Mouse (Mus musculus): ENCODE measurements around the gene AI467606. TPM values are rescaled to one million over a fixed set of nuclear protein-coding genes. Genes with fewer than 3 reads are reported as not detected.

AI467606 gene
- total RNA-seq, 2 experiments from 2014 or later = 1.1 to 1.3 TPM

DNA sequence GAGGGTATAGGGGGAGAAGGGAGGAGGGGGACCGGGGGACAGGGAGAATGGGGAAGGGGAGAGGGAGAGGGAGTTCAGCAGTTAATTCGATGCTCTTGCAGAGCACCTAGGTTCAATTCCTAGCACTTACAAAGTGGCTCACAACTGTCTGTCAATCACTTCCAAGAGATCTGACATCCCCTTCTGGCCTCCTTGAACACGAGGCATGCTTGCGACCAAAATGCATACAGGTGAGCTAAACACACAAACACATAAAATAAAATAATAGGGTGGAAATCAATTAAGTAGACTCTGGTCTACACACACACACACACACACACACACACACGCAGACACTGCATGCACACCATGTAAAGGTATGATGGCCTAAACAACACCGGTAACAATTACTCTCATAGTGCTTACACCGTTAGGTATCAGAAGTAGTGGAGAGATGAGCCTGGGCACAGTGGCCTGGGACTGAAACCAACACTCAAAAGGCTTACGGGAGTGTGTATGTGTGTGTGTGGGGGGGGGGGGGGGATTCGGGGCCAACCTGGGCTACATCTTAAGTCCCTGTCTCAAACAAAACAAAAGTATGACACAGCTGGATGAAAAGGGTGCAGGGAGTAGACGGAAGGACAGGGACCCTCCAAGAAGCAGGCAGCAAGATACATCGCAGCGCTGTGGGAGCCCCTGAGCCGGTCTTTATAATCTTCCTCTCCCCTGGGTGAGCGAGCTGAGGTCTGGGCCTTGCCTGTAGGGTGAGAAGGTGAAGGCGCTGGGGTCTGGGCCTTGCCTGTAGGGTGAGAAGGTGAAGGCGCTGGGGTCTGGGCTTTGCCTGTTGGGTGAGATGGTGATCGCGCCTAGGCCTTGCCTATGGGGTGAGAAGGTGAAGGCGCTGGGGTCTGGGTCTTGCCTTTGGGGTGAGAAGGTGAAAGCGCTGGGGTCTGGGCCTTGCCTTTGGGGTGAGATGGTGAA, 725 bp upstream of the AI467606 start:
- intact Hi-C loops (cut with DNase I) = no loop called here
- no peak for DNase-seq (ENCODE audit: low spot score in 2 of 2)

GRCm38 (mm10) chr7:127093914-127094313, 2.8 kb downstream of the AI467606 start:
- intact Hi-C loops (cut with DNase I) = no loop called here

DNA sequence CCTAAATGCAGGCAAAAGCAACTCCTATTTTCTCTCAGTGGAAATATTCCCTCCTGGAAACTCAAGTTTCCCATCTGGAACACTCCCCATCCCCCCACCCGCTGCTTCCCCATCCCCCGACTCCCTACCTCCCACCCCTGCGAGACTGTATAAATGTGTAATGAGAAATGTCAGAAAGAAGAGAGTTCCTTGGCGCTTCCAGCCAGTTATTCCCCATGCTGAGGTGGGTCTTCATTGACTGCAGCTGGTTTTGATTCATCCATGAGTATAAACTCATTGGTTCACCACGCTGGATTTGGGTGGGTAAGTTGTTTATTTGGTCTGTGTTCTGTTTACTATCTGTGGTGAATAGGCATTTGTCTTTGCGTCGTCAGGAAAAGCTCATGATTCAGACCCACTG, 5.3 kb downstream of the AI467606 start:
- no peak for DNase-seq (ENCODE audit: low spot score in 2 of 2)
- intact Hi-C loops (cut with DNase I) = no loop called here

More at GRCm38 (mm10) chr7:127093914-127094313, 2.8 kb downstream of the AI467606 start:
- no peak for DNase-seq (ENCODE audit: low spot score in 2 of 2)

DNA sequence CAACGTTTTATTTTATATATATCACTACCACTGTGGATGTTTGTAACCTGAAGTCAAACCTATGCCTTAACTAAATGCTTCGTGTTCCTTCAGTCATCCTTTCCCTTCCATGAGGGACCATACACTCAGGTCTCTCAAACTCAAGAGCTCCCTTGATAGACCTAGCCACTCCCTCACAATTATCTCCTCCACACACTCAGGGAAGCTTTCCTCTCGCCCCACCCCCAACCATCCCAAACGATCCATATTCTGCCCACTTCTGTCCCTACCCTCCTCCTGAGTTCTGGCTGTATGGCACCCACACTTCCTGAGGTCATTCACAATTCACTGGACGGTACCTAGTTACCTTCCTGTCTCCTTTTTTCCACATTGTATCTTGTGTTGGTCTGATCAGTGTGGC, 7.4 kb downstream of the AI467606 start:
- intact Hi-C loops (cut with DNase I) = loop anchor here (2.0 kb wide), 1 partner anchor 40 kb away; no protein-coding TSS in a partner anchor
- DNase-seq (ENCODE audit: low spot score in 2 of 2) = no peak

GRCm38 (mm10) chr7:127098950-127099349, 7.8 kb downstream of the AI467606 start:
- no peak for DNase-seq (ENCODE audit: low spot score in 2 of 2)
- intact Hi-C loops (cut with DNase I) = loop anchor here (2.0 kb wide), 1 partner anchor 40 kb away; no protein-coding TSS in a partner anchor

DNA sequence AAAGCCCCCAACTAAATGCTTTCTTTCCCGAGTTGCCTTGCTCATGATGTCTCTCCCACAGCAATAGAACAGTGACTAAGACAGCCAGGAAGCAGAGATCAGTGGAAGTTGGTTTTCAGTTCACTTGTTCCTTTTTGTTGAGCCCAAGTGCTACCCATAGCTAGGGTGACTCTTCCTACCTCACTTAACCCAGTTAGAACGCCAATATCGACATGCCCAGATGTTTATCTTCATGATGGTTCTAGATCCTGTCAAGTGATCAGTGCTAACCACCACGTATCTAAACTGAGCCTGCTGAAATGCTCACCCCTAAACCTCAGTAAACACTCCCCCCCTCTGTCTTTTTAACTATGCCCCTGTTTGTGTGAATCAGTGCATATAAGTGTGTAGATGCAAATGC, 8.4 kb downstream of the AI467606 start:
- intact Hi-C loops (cut with DNase I) = loop anchor here (2.0 kb wide), 1 partner anchor 41 kb away; no protein-coding TSS in a partner anchor
- no peak for DNase-seq (ENCODE audit: low spot score in 2 of 2)

DNA sequence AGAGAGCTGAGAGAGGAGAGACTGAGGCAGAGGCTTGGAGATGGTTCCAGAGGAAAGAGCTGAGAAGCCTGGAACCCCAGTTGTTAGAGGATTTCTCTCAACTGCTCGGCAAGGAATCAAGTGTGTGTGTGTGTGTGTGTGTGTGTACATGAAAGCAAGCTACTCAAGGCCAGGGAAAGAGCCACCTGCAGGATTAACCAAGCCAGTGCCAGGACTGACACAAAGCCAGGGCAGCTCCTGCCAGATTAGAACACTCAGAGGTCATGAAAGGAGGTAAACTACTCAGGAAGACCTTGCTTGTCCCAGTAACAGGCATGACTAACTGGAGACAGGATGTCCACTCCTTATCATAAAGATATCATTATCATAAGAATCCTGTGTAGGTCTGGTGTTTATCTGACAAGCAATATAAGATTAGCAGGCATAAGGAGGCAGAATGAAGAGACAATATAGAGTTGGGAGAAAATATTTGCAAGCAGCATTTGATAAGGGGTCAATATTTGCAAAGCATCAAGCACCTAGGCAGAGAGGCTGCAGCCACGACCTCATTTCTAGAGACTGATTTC, 10.4 kb downstream of the AI467606 start:
- intact Hi-C loops (cut with DNase I) = loop anchor here (5.0 kb wide), 2 partner anchors 74 to 124 kb away; partner anchors contain the start of genes Cdipt, Cdiptos and Maz
- DNase-seq (ENCODE audit: low spot score in 2 of 2) = no peak

- DNase-seq (ENCODE audit: low spot score in 2 of 2) = no peak
- intact Hi-C loops (cut with DNase I) = loop anchor here (5.0 kb wide), 2 partner anchors 75 to 125 kb away; partner anchors contain the start of genes Cdipt, Cdiptos and Maz
Measured at GRCm38 (mm10) chr7:127102148-127102547, 11.0 kb downstream of the AI467606 start.

DNA sequence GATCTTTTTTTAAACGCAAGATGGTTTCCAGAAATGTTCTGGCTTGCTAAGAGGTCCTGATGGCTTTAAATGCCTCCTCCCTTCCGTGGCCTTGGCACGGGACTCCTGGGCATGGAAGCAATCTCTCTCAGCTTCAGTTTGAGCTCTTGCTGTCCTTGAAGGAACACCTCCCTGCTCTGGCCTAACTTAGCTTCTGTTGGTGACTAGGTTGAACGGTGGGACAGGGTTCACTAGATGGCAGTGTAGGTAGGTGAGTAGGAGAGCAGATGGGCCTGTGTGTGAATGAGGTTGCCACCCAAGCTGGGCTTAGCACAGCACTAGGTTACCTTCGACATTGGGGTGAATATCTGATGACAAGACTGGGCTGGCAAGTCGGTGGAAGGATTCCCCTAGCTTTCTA, 12.8 kb downstream of the AI467606 start:
- intact Hi-C loops (cut with DNase I) = loop anchor here (5.0 kb wide), 2 partner anchors 77 to 127 kb away; partner anchors contain the start of genes Cdipt, Cdiptos and Maz
- DNase-seq (ENCODE audit: low spot score in 2 of 2) = no peak

GRCm38 (mm10) chr7:127104560-127105332, 13.6 kb downstream of the AI467606 start:
- DNase-seq (ENCODE audit: low spot score in 2 of 2) = peak; percentile 47 to 74
- intact Hi-C loops (cut with DNase I) = loop anchor here (5.0 kb wide), 2 partner anchors 77 to 127 kb away; partner anchors contain the start of genes Cdipt, Cdiptos and Maz

DNA sequence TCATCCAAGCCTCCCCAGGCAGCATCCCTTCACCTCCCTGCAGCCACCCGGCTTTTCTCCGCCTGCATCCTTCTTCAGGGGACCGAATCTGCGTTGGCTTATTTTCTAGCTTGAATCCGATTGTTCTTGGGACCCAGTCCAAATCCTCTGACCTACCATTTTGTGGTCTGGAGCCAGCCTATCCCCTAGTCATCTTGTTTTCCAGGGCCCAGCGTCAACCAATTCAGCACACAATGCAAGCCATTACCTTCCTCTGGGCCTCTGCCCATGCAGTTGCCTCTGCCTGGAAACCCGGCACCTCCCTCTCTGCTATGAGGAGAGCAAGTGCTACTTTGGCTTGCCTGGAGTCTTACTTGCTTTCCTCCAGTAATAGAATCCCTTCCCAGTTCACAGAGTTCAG, 14.4 kb downstream of the AI467606 start:
- intact Hi-C loops (cut with DNase I) = no loop called here
- DNase-seq (ENCODE audit: low spot score in 2 of 2) = no peak

DNA sequence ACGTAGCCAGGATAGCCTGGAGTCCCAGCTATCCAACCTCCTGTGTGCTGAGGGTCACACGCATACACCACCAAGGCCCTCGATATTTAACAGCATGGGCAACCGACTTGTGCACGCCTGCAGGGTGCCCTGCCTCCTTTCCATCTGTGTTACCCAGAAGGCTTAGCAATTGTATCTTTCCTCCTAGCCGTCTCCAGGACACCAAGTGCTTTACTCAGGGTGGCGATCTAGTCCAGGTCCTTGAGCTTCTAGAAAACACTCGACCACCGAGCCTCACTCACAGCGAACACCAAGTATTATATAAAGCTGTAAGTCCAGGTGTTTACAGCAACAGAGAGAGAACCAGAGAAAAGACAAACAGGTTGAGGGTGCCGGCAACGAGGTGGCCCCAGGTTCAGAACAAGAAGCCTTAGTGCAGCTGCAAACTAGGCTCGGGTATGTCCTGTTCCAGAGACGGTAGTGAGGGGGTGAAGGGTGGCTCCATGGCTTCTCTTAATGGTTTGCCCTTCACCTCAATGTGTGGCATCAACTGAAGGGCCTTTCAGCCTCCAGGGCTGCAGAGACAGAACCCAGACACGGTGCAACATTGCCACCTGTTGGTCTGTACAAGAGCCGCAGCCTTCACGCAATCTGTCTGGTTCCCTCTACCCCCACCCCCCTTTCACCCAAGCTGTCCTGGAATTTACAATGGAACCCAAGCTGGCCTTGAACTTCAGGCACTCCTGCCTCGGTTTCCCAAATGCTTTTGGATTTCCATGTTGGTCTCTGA, 19.3 kb downstream of the AI467606 start:
- intact Hi-C loops (cut with DNase I) = loop anchor here (2.0 kb wide), 1 partner anchor 280 kb away; the partner anchor contains the start of gene 4930451I11Rik
- DNase-seq (ENCODE audit: low spot score in 2 of 2) = peak; percentile 60 to 70

DNA sequence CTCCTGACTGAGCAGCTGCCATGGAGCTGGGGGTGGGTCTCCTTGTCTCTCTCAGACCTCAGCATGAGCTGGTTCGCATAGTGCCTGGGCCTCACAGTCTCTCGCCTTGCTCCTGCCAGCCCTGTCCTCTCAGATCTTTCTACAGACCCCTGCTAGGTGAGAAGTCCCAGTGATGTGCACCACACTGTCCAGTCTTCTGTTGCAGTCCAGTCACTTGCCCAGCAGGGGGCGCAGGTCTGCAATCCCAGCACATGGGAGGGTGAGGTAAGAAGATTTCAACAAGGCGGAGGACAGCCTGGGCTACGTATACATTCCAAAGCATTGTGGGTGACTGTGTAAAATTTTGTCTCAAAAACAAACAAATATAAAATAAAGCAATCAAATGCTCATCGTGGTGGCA, 20.3 kb downstream of the AI467606 start:
- intact Hi-C loops (cut with DNase I) = loop anchor here (2.0 kb wide), 1 partner anchor 281 kb away; the partner anchor contains the start of gene 4930451I11Rik
- peak; percentile 34 to 41 for DNase-seq (ENCODE audit: low spot score in 2 of 2)

DNA sequence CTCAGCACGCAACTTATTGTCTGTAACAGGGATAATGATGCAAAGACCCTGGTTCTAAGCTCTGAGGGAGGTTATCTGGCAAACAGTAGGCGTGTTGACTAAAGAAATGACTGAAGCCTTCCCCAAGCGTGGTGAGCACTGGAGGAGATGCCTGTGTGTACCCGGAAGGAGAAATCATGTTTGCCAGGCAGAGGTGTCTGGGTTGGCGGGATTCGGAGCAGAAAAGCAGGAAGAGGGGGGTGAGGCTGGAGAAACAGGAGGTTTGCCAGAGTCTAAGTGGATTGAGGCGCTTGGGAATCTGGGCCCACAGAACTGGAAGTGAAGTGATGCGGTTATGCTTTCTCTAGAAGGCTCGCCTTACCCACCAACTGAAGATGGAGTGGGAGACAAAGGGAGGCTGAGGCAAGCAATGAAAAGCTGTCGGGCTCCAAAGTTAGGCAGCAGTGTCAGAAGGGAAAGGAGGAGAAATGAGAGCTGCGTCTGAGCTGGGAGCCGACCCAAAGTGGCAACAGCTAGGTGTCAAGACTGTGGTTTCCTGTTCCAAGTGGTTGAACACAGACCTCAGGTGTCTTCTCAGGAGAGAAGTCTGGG, 21.2 kb downstream of the AI467606 start:
- peak; percentile 49 to 51 for DNase-seq (ENCODE audit: low spot score in 2 of 2)
- intact Hi-C loops (cut with DNase I) = no loop called here

DNA sequence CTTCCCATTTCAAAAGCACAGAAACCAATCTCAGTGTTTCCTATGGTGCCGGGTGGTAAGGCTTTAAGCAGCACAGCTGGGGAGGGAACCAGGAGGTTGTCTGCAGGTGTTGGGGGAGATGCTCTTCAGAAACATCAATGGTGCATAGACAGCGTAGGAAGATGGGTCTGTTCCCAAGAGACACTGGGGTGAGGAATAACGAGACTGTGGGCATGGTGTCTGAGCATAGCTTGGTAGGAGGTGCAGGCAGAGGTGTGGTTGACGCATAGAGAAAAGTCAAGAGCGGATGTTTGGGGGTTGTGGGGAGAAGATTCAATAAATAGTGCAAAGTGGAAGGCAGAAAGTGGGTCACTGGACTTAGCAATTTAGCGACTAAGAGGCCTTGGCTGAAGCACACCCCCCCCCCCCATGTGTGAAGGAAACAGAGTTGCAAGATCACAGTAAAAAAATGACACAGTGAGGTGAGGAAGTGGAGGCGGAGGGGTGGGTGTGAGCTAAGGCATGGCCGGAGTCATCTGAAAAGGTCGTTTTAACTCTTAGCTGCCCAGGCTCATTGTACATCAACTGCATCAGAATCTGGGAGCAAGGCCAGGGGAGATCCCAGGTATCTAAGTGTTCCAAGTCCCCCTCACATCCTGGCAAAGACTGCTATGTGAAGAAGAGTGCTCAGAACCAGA, 21.9 kb downstream of the AI467606 start:
- intact Hi-C loops (cut with DNase I) = no loop called here
- peak in 1 of 2 experiments; percentile 21 for DNase-seq (ENCODE audit: low spot score in 2 of 2)

DNA sequence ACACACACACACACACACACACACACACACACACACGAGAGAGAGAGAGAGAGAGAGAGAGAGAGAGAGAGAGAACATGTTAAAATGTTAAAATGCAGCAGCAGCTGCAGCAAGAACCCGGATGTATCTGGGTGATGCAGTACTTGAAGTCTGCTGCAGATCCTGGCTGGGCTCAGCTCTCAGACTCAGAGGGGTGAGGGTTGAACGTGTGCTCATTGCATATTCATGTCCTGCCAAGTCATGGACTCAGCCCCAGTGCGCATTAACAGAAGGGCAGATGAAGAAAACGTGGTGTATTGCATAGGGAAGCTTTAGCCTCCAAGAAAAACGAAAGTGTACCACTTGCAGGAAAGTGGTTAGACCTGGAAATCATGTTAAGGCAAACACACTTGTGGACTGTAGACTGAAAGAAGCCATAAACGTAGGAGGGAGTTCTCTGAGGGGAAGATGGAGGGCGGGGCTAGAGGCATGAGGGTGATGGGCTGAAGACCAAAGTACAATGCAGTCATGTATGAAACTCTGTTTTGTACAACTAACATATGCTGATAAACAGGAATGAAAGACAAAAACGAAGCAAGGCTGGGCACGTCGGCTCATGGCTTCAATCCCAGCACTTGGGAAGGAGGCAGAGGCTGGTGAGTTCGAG, 22.6 kb downstream of the AI467606 start:
- intact Hi-C loops (cut with DNase I) = no loop called here
- no peak for DNase-seq (ENCODE audit: low spot score in 2 of 2)

DNA sequence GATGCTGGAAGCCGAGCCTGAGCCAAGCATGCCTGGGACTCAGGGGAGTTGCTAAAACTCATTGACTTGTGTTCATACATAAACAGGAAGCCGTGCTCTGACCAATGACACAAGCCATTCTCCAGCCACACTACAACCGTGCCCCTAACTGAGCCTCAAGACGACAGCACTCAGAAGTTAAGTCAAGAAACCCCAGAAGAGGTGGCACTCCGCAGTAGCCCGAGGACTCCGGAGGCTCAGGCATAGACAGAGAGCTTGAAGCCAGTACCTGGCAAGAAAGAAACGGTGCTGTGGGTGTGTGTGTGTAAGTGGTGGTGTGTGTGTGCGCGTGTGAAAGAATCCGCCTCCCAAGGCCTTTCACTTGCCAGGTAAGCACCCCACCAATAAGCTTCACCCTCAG, 23.8 kb downstream of the AI467606 start:
- DNase-seq (ENCODE audit: low spot score in 2 of 2) = no peak
- intact Hi-C loops (cut with DNase I) = loop anchor here (5.0 kb wide), 1 partner anchor 72 kb away; no protein-coding TSS in a partner anchor
